ENCODE assay signal across 28 mouse cellular contexts in genomic region chr13:30518191-30518590, GRCm38 (mm10). TPM values are rescaled to one million over a fixed set of nuclear protein-coding genes. Genes with fewer than 3 reads are reported as not detected.
DNase-seq lines count a peak whose midpoint lies in the region; ATAC-seq and TF ChIP-seq lines count a peak whose summit lies in the region.
"Had no signal": no experiment of that assay in that cellular context is flagged by ENCODE, and none has a peak within 500 bp of the region (broad histone marks: within the 10 kb centered on the region; RNA-seq: fewer than 3 reads in every experiment).

No protein-coding gene starts in this region.

- no peak overlapping the region for H3K4me3 ChIP-seq in limb, embryonic 14.5 days (replicated peaks; ENCODE audit: low read length)
- H3K4me3 ChIP-seq in limb, embryonic 10.5 days = no peak overlapping the region
- H3K4me3 ChIP-seq in lung, postnatal 0 days (ENCODE audit: low read depth, low read length) = no peak overlapping the region
- H3K4me3 ChIP-seq: embryonic facial prominence, embryonic 10.5 days; embryonic facial prominence, embryonic 13.5 days; erythroblast, embryonic 14.5 days; forebrain, embryonic 12.5 days; forebrain, embryonic 15.5 days; heart, embryonic 12.5 days; heart, embryonic 15.5 days; hindbrain, embryonic 10.5 days; hindbrain, embryonic 13.5 days had no signal

- ATAC-seq in limb, embryonic 14.5 days (ENCODE audit: low FRiP score, low read depth) = no peak
- ATAC-seq in lung, postnatal 0 days = no peak
- ATAC-seq: activated CD4-positive, CD25-positive, alpha-beta regulatory T cell, adult 4 months; CD4-positive, CD25-positive, alpha-beta regulatory T cell, adult 4 months; forebrain, embryonic 15.5 days; hindbrain, embryonic 16.5 days had no signal

- H3K36me3 ChIP-seq in limb, embryonic 14.5 days (ENCODE audit: control insufficient read depth, insufficient read depth, low read length) = no peaks in the 10 kb centered on the region
- H3K36me3 ChIP-seq in limb, embryonic 10.5 days = no peaks in the 10 kb centered on the region
- no peaks in the 10 kb centered on the region for H3K36me3 ChIP-seq in lung, postnatal 0 days (ENCODE audit: insufficient read depth, low read length)
- H3K36me3 ChIP-seq: embryonic facial prominence, embryonic 10.5 days; embryonic facial prominence, embryonic 13.5 days; forebrain, embryonic 12.5 days; forebrain, embryonic 15.5 days; heart, embryonic 12.5 days; heart, embryonic 15.5 days; hindbrain, embryonic 10.5 days; hindbrain, embryonic 13.5 days had no signal

- TF ChIP-seq EP300 in lung, postnatal 0 days (IDR thresholded peaks at IDR 0.05) = no peak

- H3K9me3 ChIP-seq in limb, embryonic 14.5 days (ENCODE audit: control insufficient read depth, low read length) = no peaks in the 10 kb centered on the region
- H3K9me3 ChIP-seq in limb, embryonic 10.5 days (replicated peaks) = no peaks in the 10 kb centered on the region
- H3K9me3 ChIP-seq in lung, postnatal 0 days (ENCODE audit: low read length) = no peaks in the 10 kb centered on the region
- H3K9me3 ChIP-seq: embryonic facial prominence, embryonic 10.5 days; embryonic facial prominence, embryonic 13.5 days; forebrain, embryonic 12.5 days; forebrain, embryonic 15.5 days; heart, embryonic 12.5 days; heart, embryonic 15.5 days; hindbrain, embryonic 10.5 days; hindbrain, embryonic 13.5 days had no signal

- H3K9ac ChIP-seq in limb, embryonic 14.5 days (ENCODE audit: low read depth, low read length, severe bottlenecking) = no peak overlapping the region
- H3K9ac ChIP-seq in lung, postnatal 0 days (replicated peaks; ENCODE audit: low read depth) = no peak overlapping the region
- H3K9ac ChIP-seq: embryonic facial prominence, embryonic 13.5 days; forebrain, embryonic 12.5 days; forebrain, embryonic 15.5 days; heart, embryonic 12.5 days; heart, embryonic 15.5 days; hindbrain, embryonic 13.5 days had no signal

- no peaks in the 10 kb centered on the region for H3K4me1 ChIP-seq in limb, embryonic 14.5 days (ENCODE audit: control insufficient read depth, insufficient read depth, low read length)
- no peaks in the 10 kb centered on the region for H3K4me1 ChIP-seq in limb, embryonic 10.5 days
- no peaks in the 10 kb centered on the region for H3K4me1 ChIP-seq in lung, postnatal 0 days (ENCODE audit: insufficient read depth, low read depth, low read length)
- H3K4me1 ChIP-seq: embryonic facial prominence, embryonic 10.5 days; forebrain, embryonic 12.5 days; forebrain, embryonic 15.5 days; heart, embryonic 12.5 days; hindbrain, embryonic 10.5 days; hindbrain, embryonic 13.5 days had no signal

- no peak overlapping the region for H3K27ac ChIP-seq in limb, embryonic 14.5 days (replicated peaks; ENCODE audit: low read depth, low read length)
- H3K27ac ChIP-seq in limb, embryonic 10.5 days = no peak overlapping the region
- no peak overlapping the region for H3K27ac ChIP-seq in lung, postnatal 0 days (ENCODE audit: low read length)
- H3K27ac ChIP-seq: embryonic facial prominence, embryonic 10.5 days; embryonic facial prominence, embryonic 13.5 days; forebrain, embryonic 12.5 days; forebrain, embryonic 15.5 days; heart, embryonic 15.5 days; hindbrain, embryonic 10.5 days; hindbrain, embryonic 13.5 days had no signal

- H3K27me3 ChIP-seq in limb, embryonic 14.5 days (ENCODE audit: control insufficient read depth, insufficient read depth, low read length) = no peaks in the 10 kb centered on the region
- H3K27me3 ChIP-seq in limb, embryonic 10.5 days (ENCODE audit: low read depth, poor library complexity, severe bottlenecking) = no peaks in the 10 kb centered on the region
- H3K27me3 ChIP-seq in lung, postnatal 0 days (replicated peaks; ENCODE audit: insufficient read depth, low read length) = no peaks in the 10 kb centered on the region
- H3K27me3 ChIP-seq: embryonic facial prominence, embryonic 13.5 days; forebrain, embryonic 12.5 days; forebrain, embryonic 15.5 days; heart, embryonic 12.5 days; heart, embryonic 15.5 days; hindbrain, embryonic 13.5 days had no signal

- TF ChIP-seq CTCF in lung, postnatal 0 days (IDR thresholded peaks at IDR 0.05) = no peak

- peak; percentile 10 for DNase-seq in limb, embryonic 14.5 days (ENCODE audit: low spot score)
- no peak for DNase-seq in limb, embryonic 10.5 days (ENCODE audit: low spot score)
- peak; percentile 37 for DNase-seq in lung, postnatal 0 days (ENCODE audit: low spot score)
- DNase-seq in lung, postnatal 14 days = no peak
- peak; percentile 62 for DNase-seq in adipocyte (ENCODE audit: low spot score)
- DNase-seq in adrenal gland, postnatal 25 days = no peak
- DNase-seq: adrenal gland, postnatal 14 days; cerebellum, adult 11-12 months; cerebellum, adult 8-10 months; cerebellum, postnatal 10 days; cerebellum, postnatal 36 days; embryo, embryonic 11 days; gastrocnemius, postnatal 25 days; heart, adult 18-20 months; heart, postnatal 10 days; heart, postnatal 36 days had no signal

- TF ChIP-seq POLR2A in limb, embryonic 14.5 days (IDR thresholded peaks at IDR 0.05; ENCODE audit: borderline replicate concordance, extremely low read depth, insufficient read depth, insufficient read length) = no peak

- H3K4me2 ChIP-seq in limb, embryonic 14.5 days (replicated peaks; ENCODE audit: low read depth, low read length, severe bottlenecking) = no peak overlapping the region
- H3K4me2 ChIP-seq in lung, postnatal 0 days (replicated peaks; ENCODE audit: low read depth, low read length) = no peak overlapping the region
- H3K4me2 ChIP-seq: embryonic facial prominence, embryonic 13.5 days; forebrain, embryonic 12.5 days; forebrain, embryonic 15.5 days; heart, embryonic 12.5 days; heart, embryonic 15.5 days; hindbrain, embryonic 13.5 days had no signal

RNA-seq across cellular contexts. Expression of gene Uqcrfs1, which starts 27.0 kb away (rescaled TPM):
- polyA plus RNA-seq in limb, embryonic 14.5 days (2012; rRNA removed) = 113 and 117 TPM in 2 replicates
- polyA plus RNA-seq in limb, embryonic 14.5 days (2014; fragmentation: Nextera tagmentation; extraction: Ambion mirVana) = 191 and 192 TPM in 2 replicates
- polyA plus RNA-seq in limb, embryonic 10.5 days (2016; fragmentation: Nextera tagmentation; extraction: Ambion mirVana) = 228 and 233 TPM in 2 replicates
- 169 and 179 TPM in 2 replicates for polyA plus RNA-seq in lung, postnatal 0 days (2015; fragmentation: Nextera tagmentation; extraction: Ambion mirVana)
- 284 and 287 TPM in 2 replicates for total RNA-seq in adrenal gland, postnatal 25 days (2021)

Comparison
In these comparisons a context has a peak if more than half of its experiments do, and no peak if none do; other contexts are left out.
1. DNase-seq: peak in limb, embryonic 14.5 days (single experiment), lung, postnatal 0 days (single experiment) and adipocyte (single experiment); none in limb, embryonic 10.5 days (single experiment), lung, postnatal 14 days (single experiment) and adrenal gland, postnatal 25 days (single experiment).